Mouse (Mus musculus) liver, embryonic 16.5 days (tissue): Measurements from ENCODE around the gene Serpinb2. TPM values are rescaled to one million over a fixed set of nuclear protein-coding genes. Genes with fewer than 3 reads are reported as not detected.

Source experiments
- ATAC-seq: fragments of 200-750 bp; cut with Nextera tagmentation; 2 replicates; pipeline ENCODE4 v1.8.0; 2017; ENCODE audit warnings: low read depth, mild to moderate bottlenecking, moderate number of reproducible peaks, moderate library complexity
- H3K27ac ChIP-seq: fragments of 300-500 bp; sonication (generic); 2 replicates; pipeline ENCODE4 v1.5.1; 2014; ENCODE audit warnings: mild to moderate bottlenecking, low read length
- H3K27me3 ChIP-seq: fragments of 300-500 bp; sonication (generic); 2 replicates; pipeline ENCODE4 v1.6.1; 2014; ENCODE audit warnings: low read depth, low read length, mixed read lengths; ENCODE audit not compliant: control insufficient read depth, insufficient read depth
- H3K36me3 ChIP-seq: fragments of 300-500 bp; sonication (generic); 2 replicates; pipeline ENCODE4 v1.6.1; 2014; ENCODE audit warnings: mild to moderate bottlenecking; ENCODE audit not compliant: control insufficient read depth, insufficient read depth
- H3K4me1 ChIP-seq: fragments of 300-500 bp; sonication (generic); 2 replicates; pipeline ENCODE4 v1.6.1; 2014; ENCODE audit warnings: low read depth, low read length, mixed read lengths; ENCODE audit not compliant: control insufficient read depth
- H3K4me2 ChIP-seq: fragments of 300-500 bp; sonication (generic); 2 replicates; pipeline ENCODE4 v1.6.1; 2014; ENCODE audit warnings: low read depth, low read length, mixed read lengths
- H3K4me3 ChIP-seq: fragments of 300-500 bp; sonication (generic); 2 replicates; pipeline ENCODE4 v1.5.1; 2014; ENCODE audit warnings: low read depth, mild to moderate bottlenecking, low read length
- H3K9ac ChIP-seq: fragments of 300-500 bp; sonication (generic); 2 replicates; pipeline ENCODE4 v1.6.1; 2014; ENCODE audit warnings: low read depth, low read length
- H3K9me3 ChIP-seq: fragments of 300-500 bp; sonication (generic); replicated peaks from 2 replicates; pipeline ENCODE4 v1.6.1; 2016; ENCODE audit warnings: low read length; ENCODE audit not compliant: control insufficient read depth
- WGBS: fragments of 180-500 bp; shearing (Covaris S2); extraction: QIAGEN DNeasy Blood & Tissue Kit; methylation state at CpG from one replicate; pipeline ENCODE4 v1.1.7; 2014; ENCODE audit not compliant: insufficient replicate concordance; 5-methylcytosine and 5-hydroxymethylcytosine counted together
- polyA plus RNA-seq: library from polyadenylated mRNA; unstranded; fragments of >200 nt; fragmentation: Nextera tagmentation; extraction: Ambion mirVana; gene quantifications from 2 replicates; pipeline ENCODE4 v1.2.1, GENCODE M21; 2015

The Serpinb2 gene
- polyA plus RNA-seq = 2.1 and 2.6 TPM in 2 replicates

DNA sequence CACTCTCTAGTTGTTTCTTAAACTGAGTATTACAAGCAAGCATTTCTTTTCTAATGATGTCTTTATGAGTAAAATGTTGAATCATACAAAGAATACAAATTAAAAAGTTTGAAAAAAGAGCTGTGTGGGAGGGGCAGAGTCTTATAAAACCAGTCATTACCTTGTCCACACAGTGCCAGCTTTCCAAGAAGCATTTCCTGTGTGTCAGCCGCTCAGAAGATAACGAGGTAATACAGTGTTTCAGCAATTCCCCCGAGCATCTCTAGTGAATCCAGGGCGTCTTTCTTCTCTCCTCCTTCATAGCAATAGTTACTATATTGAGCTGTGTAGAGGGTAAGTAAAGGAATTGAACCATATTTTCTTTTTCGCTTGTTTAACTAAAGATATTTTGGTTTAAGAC, at the start of gene Serpinb2:
Gene Serpinb2 (plus strand): TSS at position 172 of the 400 bp plus-strand sequence.
- 20% methylated on average over 5 of the region's 5 CpGs for WGBS
- H3K9me3 ChIP-seq = no peaks in the 10 kb centered on the region
- H3K36me3 ChIP-seq = no peaks in the 10 kb centered on the region
- H3K4me3 ChIP-seq = no peak within 1 kb of the TSS
- no peak for ATAC-seq
- no peaks in the 10 kb centered on the region for H3K4me1 ChIP-seq
- no peak within 1 kb of the TSS for H3K9ac ChIP-seq
- H3K27ac ChIP-seq = no peak within 1 kb of the TSS
- H3K4me2 ChIP-seq = no peak within 1 kb of the TSS
- H3K27me3 ChIP-seq = no peaks in the 10 kb centered on the region

- no peaks in the 10 kb centered on the region for H3K36me3 ChIP-seq
- H3K27ac ChIP-seq = no peak overlapping the region
- no peak for ATAC-seq
- no peak overlapping the region for H3K4me3 ChIP-seq
- H3K27me3 ChIP-seq = no peaks in the 10 kb centered on the region
- no peak overlapping the region for H3K4me2 ChIP-seq
- no peaks in the 10 kb centered on the region for H3K4me1 ChIP-seq
- no peak overlapping the region for H3K9ac ChIP-seq
- no peaks in the 10 kb centered on the region for H3K9me3 ChIP-seq
Measured at GRCm38 (mm10) chr1:107479909-107480308, 31.3 kb upstream of the Serpinb2 start.

GRCm38 (mm10) chr1:107481452-107481851, 29.8 kb upstream of the Serpinb2 start:
- Histone ChIP-seq H3K4me3 (no peak overlapping the region), H3K9me3 (no peaks in the 10 kb centered on the region), H3K9ac (no peak overlapping the region), H3K4me2 (no peak overlapping the region), H3K27ac (no peak overlapping the region), H3K4me1 (no peaks in the 10 kb centered on the region), H3K27me3 (no peaks in the 10 kb centered on the region), H3K36me3 (no peaks in the 10 kb centered on the region)
- no peak for ATAC-seq
- WGBS = 12% methylated on average over 11 of the region's 11 CpGs

DNA sequence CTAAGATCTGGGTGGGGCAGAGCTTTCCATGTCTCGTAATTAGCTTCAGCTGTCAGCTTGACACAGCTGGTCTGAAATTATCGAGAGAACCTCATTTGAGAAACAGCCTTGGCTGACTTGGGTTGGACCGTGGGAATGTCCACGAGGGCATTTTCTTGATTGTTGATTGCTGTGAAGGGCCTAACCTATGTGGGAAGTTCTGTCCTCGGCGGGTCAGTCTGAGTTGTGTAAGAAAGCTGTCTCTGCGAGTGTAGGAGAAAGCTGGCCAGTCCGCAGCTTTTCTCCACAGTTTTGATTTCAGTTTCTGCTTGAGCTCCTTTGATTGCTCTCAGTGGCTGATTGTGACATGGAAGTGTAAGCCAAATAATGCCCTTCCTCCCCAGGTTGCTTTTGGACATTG, 21.6 kb upstream of the Serpinb2 start:
- Histone ChIP-seq H3K4me2 (no peak overlapping the region), H3K9me3 (no peaks in the 10 kb centered on the region), H3K4me1 (no peaks in the 10 kb centered on the region), H3K27me3 (no peaks in the 10 kb centered on the region), H3K36me3 (no peaks in the 10 kb centered on the region), H3K4me3 (no peak overlapping the region), H3K9ac (no peak overlapping the region), H3K27ac (no peak overlapping the region)
- WGBS = 59% methylated on average over 8 of the region's 8 CpGs
- no peak for ATAC-seq

DNA sequence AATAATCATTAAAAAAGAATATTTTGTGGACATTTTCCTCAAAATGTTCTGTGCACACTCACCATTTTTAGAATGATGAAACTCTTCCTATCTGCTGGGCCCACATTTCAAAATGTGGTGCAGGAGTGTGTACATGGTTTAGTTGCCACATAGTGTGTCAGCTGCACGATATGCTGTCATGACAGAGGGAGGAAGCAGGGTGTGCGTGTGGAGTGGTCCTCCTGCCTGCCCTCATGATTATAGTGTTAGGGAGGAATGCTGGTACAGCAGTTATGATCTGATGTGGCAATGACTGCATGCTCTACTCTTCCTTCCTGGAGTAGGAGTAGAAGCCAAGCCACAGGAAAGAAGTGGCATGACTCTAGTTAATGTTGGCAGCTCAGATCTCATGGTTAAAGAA, 14.4 kb upstream of the Serpinb2 start:
- no peaks in the 10 kb centered on the region for H3K9me3 ChIP-seq
- H3K4me2 ChIP-seq = no peak overlapping the region
- H3K27ac ChIP-seq = no peak overlapping the region
- peak; percentile 78 for ATAC-seq
- no peaks in the 10 kb centered on the region for H3K4me1 ChIP-seq
- no peaks in the 10 kb centered on the region for H3K27me3 ChIP-seq
- no peak overlapping the region for H3K4me3 ChIP-seq
- H3K36me3 ChIP-seq = no peaks in the 10 kb centered on the region
- 19% methylated on average over 2 of the region's 2 CpGs for WGBS
- H3K9ac ChIP-seq = no peak overlapping the region

GRCm38 (mm10) chr1:107502025-107502424, 9.2 kb upstream of the Serpinb2 start:
- Histone ChIP-seq H3K9me3 (no peaks in the 10 kb centered on the region), H3K27me3 (no peaks in the 10 kb centered on the region), H3K27ac (no peak overlapping the region), H3K4me3 (no peak overlapping the region), H3K36me3 (no peaks in the 10 kb centered on the region), H3K4me2 (no peak overlapping the region), H3K9ac (no peak overlapping the region), H3K4me1 (no peaks in the 10 kb centered on the region)
- no peak for ATAC-seq

DNA sequence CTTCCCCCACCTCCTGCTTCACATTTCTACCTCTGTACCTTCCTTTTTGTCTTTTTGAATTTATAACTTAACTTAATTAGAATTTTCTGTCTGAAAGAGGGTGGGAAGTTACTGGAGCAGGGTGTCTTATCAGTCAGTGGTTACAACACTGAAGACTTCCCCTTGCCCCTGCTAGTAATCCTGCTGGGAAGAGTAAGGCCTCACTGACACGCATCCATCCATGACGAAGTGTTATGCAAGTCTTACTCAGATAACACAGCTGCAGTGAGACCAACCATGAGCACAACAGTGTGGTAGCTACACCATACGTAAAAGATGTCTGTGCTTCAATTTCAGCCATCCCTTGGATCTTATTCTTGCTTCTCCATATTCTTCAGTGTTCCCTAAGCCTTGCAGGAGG, 7.9 kb upstream of the Serpinb2 start:
- ATAC-seq = 0 out of 2 replicates have a peak, but pooled peaks have one; percentile 16
- Histone ChIP-seq H3K36me3 (no peaks in the 10 kb centered on the region), H3K27ac (no peak overlapping the region), H3K4me3 (no peak overlapping the region), H3K9ac (no peak overlapping the region), H3K4me2 (no peak overlapping the region), H3K4me1 (no peaks in the 10 kb centered on the region), H3K27me3 (no peaks in the 10 kb centered on the region), H3K9me3 (no peaks in the 10 kb centered on the region)
- WGBS = 18% methylated on average over 3 of the region's 3 CpGs

GRCm38 (mm10) chr1:107505898-107506562, 5.2 kb upstream of the Serpinb2 start:
- no peak overlapping the region for H3K4me2 ChIP-seq
- H3K4me3 ChIP-seq = no peak overlapping the region
- H3K9me3 ChIP-seq = no peaks in the 10 kb centered on the region
- H3K36me3 ChIP-seq = no peaks in the 10 kb centered on the region
- H3K27me3 ChIP-seq = no peaks in the 10 kb centered on the region
- H3K27ac ChIP-seq = no peak overlapping the region
- WGBS = 44% methylated on average over 8 of the region's 8 CpGs
- no peak overlapping the region for H3K9ac ChIP-seq
- no peaks in the 10 kb centered on the region for H3K4me1 ChIP-seq
- no peak for ATAC-seq

DNA sequence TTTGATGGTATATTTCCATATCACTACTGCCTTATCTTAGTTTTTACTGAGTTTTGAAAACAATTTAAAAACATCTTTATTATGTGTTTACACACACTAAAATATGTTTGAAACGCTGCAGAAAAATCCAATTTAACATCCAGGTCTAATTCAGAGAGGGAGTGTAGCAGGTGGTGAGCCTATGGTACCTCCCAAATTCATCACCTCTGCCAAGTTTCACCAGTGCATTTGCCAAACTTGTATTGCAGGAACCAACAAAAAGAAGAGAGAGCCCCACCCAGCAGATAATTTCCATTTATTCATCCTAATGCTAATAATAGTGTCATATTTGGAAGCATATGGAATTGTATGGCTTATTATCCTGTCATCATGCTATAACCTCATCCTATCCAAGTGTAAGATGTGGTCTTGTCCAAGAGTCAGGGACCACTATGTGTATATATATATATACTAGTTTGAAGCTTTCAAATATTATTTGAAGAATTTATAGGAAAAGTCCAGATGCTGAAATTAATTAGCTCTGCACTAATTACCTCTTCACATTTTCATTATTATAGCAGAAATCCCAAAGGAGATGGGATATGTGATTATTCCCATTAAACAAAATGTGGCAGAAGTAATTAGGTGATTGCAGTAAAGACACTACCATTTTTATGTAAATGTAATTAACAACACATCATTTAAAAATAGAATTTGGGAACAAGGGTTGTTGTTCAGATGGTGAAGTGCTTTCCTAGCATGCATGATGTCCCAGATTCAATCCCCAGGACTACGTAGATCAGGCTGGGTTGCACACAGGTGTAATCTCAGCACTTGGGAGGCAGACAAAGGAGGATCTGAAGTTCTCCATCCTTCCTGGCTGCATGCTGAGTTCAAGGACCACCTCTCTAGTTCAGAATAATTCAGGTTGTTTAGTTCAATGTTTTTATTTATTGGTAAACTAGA, 1.2 kb downstream of the Serpinb2 start:
- H3K9me3 ChIP-seq = no peaks in the 10 kb centered on the region
- no peak for ATAC-seq

More for the DNA sequence above, 1.2 kb downstream of the Serpinb2 start:
- Histone ChIP-seq H3K4me3 (no peak overlapping the region), H3K27me3 (no peaks in the 10 kb centered on the region), H3K4me1 (no peaks in the 10 kb centered on the region), H3K36me3 (no peaks in the 10 kb centered on the region), H3K9ac (no peak overlapping the region), H3K27ac (no peak overlapping the region), H3K4me2 (no peak overlapping the region)
- WGBS = 57% methylated on average over 2 of the region's 2 CpGs
